Mouse (Mus musculus) forelimb bud, embryonic 11.5 days (tissue): ENCODE measurements around the gene Mfsd5.

Source experiments
- DNase-seq: peaks from one replicate; pipeline ENCODE4 v3.0.0-alpha.2; 2012; ENCODE audit warnings: low read depth, low spot score

Gene Mfsd5

DNA sequence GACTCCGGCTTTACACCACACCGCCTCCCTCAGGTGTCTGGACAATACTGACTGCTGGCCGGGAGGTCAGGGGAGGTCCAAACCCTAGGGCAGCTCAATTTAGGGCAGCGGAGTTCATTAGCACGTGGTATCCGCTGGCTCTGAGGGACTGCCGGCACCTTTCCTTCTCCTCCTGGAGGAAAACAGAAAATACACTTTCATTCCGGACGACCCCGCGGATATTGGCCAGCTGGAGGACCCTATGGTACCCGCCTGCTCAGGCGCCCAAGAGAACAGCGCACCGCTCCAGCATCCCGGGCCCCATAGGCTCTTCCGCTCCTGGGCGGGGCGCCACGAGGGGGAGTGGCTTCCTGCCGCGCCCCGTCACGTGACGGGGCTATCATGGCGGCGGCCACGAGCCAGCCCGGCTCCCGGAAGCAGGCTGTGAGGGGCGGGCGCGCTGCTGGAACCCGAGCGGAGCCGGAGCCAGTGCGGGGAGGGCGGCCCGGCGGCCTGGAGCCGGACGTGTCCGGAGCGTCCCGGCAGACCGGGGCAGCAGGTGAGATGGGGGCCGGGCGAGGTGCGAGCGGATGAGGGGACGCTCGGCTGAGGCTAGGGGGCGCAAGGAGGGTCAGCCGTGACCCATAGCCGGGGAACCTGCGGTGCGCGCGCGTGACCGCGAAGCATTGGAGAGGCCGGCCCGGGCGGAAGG is at the start of gene Mfsd5:
TSS of gene Mfsd5 (plus strand) at position 363 of the 691 bp plus-strand sequence.
- DNase-seq, result peak; percentile 90

DNA sequence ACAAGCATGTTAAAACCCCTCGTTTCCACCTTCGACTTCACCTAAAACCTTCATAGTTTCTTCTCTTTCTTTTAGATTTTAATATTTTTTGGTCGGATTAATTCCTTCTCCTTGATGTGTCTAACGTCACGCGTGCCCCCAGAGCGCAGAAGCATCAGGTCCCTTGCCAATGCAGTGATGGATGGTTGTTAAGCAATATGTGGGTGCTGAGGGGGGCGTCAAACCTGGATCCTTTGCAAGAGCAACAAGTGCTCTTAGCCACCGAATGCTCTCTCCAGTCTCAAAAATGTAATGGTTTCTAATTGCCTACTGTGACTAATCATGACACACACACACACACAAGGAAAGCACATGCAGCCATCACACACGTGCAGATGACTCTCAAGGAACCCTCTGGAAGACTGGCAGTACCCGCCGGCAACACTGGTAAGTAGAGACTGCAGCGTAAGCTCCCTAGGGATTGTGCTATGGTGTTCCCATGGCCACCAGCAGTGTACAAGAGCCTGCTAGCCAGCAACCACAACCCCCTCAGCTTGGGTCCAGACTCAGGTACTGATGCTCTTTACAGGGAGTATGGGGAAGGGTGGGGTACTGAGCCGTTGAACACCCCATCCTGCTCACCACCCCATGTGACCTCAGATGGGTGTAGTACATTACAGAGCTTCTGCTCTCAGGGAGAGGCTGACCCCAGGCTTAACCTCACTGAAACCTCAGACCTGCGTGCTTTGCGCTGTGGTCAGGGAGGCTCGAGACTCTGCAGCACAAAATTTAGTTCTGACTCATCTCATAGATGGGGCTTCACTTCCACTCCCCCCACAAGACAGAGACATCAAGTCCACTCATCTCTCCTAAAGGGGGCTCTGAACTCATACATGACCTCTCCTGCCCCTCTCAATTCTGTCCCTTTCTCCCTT is 48.6 kb upstream of the Mfsd5 start:
- no peak for DNase-seq

DNA sequence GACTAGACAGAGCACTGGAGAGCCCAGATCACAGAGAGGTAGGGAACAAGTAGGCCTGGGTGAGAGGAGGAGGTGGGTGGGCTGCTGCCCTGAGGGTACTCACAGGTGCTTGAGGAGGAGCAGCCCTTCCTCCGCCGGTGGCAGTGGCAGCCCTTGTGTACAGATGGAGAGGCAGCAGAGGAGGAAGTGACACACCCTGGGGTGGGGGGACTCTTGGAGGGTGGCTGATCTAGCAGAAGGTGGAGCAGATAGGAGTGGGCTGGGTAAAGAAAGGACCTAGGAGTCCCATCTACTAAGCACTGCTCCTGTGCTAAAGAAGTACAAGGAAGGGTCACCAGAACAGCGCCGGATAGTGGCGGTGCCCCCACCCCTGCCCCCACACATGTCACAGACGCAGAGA is 47.5 kb upstream of the Mfsd5 start, which contains the start of gene Itgb7:
TSS of gene Itgb7 (minus strand) at position 197 of the 400 bp plus-strand sequence.
- no peak for DNase-seq

DNA sequence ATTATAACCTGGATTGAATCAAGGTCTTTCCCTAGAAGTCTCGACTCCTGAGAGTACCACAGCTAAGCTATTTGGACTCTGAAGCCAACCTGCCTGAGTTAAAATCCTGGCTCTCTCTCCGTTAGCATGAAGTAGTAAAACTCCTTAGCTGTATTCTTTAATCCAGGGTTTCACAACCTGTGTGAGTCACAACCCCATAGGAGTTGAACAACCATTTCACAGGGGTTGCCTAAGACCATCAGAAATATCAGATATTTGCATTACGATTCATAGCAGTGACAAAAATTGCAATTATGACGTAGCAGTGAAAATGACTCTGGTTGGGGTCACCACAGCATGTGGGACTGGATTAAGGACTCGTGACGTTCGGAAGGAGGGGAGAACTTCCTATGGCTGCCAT is 46.5 kb upstream of the Mfsd5 start:
- no peak for DNase-seq

DNA sequence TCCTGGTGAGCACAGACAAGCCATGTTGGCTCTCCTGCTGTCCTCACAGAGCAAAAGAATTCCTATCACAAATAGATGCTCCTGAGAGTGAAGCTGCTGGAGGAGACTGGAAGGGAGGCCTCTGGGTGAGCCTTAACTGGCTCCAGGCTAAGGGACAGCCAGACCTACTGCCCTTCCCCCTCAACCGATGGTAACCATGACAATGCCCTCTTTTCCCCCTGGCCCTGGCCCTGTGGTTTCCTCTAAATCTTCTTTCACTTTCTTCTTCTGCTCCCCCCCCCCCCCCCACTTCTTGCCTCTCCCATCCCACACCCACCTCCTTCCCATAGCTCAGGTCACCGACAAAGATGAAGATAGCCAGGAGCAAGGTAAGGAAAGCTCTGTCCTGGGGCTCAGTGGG is 45.4 kb upstream of the Mfsd5 start:
- no peak for DNase-seq

DNA sequence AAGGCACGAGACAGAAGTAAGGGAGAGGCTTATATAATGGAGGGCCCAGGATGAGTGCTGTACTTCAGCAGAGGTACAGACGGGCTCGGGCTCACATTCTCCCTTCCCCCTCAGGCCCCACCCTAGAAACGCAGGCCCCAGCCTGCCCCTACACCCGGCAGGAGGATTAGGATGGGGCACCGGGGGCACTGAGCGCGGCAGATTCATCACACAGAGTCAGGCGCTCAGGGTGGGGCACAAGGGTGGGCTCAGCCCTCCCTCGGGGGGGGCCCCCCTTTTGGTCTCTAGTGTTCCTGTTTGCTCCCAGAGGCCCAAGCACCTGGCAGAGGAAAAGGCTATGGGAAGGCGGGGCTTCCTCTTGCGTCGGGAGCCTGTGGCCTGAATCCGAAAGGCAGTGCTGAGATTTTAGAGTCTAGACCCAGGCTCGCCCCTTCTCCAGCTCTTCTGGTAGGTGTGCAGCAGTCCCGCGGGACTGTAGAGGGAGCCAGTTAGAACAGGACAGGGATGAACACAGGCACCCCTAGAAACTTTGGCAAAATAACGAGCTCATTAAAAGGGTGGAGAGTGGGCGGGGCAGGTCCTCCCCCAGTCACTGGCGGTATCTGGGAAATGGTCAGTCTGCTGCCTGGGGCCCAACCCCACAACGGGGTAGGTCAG is 43.8 kb upstream of the Mfsd5 start:
- DNase-seq, result no peak

DNA sequence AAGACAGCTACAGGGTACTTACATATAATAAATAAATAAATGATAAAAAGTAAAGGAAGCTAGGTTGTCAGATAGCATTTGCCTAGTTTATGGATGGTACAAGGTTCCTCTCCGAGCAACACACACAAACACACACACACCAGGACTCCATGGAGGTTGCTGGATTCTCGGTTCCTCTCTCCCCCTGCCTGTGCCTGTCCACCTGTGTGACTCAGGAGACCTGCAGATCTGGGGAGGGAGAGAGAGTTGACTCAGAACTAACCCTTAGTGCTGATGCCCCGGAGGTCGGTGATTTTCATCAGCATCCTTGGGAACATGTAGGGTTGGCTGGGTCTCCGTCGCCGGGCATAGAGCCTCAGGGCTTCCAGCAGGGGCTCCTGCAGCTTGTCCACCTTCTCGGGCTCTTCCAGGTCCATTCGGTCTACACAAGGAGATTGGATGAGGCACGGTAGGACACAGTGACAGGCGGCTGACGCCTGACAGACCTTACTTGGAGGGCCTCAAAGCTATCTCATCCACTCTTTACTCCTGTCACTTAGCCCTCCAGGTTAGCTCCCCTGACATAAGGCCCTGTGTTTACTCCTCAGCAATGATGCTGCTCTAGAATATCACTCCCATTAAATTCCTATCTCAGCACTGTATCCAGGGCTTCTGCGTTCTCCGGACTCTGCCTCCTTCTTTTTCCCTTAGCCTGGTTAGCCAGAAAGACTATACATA is 40.6 kb upstream of the Mfsd5 start:
- no peak for DNase-seq

DNA sequence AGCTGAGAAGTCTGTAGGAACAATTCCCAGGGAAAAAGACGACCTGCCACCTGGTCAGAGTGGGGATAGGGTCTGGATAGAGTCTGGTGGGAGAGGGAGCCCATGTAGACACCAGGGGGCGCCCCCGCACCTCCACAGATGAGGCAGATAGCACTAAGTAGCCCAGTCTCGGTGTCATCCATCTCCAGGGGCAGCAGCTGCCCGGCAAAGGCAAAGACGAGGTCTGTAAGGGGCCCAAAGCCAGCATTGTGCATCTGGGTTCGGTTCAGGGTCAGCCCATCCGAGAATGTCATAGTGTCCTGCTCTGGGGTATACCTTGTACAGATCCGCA is 40.0 kb upstream of the Mfsd5 start:
- DNase-seq, result no peak

DNA sequence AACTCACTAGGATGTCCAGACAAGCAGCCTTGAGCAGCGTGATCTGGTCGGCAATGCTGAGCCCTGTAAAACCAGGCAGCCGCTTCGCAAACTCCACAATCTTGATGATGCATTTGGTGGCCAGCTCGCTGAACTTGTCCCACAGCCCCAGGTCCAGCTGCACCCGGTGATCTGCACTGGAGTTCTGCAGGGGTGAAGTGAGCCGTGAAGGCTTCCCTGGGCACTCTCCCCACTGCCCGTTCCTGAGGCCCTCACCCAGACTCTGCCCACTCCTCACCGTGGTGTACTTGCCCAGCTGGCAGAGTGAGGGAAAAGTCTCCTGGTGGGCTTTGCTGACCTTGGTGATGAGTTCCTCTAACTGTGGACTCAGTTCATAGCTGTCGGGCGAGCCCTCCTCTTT is 39.4 kb upstream of the Mfsd5 start:
- no peak for DNase-seq

DNA sequence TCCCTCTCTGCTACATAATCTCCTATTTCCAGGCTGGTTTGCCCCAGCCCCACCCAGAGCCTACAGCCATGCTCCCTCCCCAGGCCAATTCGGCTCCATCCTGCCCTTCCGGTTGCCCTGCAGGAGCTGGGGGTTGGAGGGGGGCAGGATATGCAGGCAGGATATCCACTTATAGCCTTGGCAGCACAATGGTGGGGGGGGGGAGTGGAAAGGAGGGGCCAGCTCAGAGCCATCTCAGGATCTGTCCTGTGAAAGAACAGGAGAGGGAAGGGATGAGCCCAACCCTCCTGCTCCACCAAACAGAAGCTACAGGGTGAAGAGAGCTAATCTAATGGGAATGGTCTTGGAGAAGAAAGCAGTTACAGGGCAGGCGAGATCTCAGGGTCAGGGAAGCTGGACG is 38.6 kb upstream of the Mfsd5 start:
- DNase-seq, result no peak

DNA sequence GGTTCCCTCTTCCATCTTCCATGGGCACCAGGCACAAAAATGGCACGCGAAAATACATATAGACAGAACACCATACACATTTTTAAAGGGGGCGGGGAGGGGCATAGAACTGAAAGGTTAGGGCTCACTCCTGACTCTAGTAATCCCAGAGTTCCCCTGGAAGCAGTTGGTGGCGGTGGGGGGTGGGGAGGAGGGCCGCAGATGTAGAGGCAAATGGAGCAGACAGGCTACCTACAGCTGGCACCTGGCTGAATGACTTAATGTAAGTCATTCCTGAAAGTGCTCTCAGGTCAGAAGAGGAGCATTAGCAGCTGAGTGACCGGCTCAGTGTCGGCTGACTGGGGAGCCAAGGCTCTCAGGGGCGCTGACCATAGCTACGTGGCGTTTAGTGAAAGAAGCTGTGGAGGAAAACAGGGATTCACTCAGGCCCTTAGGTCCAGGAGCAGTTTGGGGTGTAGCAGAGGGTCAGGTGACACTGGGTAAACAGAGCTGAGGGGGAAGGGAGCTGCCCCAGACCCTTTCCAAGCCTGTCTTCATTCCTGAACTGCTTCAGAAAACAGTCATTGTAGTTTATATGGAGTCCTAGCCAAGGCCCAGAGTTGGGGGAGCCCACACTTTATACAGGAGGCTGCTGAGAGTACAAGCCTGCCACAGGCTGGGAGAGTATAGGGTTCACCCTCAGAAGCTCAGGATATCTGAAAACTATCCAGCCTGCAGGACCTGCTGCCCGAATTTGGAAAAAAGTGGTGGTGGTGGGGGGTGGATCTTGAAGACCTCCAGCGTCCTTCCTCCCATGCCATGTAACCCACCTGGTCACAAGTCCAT is 36.6 kb upstream of the Mfsd5 start:
- no peak for DNase-seq

DNA sequence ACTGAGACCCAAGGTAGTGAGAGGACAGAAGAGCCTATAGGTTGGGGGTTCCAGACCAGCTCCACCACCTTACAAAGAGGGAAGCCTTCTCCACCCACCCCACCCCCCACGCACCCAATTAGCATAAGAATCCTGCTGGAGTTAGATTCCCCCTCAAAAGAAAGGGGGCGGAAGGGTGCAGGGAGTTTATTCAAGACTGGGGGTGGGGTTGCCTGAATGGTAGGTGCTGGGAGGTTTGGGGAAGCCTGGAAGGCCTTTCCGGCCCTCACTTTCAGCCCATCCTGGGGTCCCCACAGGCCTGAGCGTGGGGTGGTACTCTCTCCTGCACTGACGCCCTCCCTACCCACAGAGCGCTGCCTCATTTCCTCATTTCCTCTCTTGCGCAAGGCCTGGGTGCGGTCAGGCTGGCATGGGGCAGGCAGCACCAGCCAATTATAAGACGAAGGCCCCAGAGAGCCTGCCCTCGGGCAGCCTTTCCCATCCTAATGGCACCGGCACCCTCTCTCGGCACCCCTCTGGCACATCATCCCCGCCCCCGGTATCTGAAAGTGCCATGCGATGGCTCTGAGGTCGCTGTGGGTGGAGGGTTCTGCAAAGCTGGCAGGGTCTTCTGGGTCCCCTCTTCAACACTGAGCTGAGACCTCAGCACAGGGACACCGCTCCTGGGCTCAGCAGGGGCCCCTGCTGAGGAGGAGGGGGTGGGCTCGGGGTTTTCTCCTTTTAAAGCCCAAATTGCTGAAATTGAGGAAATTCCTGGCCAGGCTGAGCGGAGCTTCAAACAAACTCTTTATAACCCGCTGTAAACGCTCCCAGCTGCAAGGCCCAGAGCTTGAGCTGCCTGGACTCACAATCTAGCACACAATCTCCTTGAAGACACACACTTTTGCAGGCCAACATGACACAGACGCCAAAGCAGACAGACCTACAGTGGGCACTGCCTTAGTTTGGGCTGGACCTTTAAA is 35.7 kb upstream of the Mfsd5 start:
- no peak for DNase-seq

DNA sequence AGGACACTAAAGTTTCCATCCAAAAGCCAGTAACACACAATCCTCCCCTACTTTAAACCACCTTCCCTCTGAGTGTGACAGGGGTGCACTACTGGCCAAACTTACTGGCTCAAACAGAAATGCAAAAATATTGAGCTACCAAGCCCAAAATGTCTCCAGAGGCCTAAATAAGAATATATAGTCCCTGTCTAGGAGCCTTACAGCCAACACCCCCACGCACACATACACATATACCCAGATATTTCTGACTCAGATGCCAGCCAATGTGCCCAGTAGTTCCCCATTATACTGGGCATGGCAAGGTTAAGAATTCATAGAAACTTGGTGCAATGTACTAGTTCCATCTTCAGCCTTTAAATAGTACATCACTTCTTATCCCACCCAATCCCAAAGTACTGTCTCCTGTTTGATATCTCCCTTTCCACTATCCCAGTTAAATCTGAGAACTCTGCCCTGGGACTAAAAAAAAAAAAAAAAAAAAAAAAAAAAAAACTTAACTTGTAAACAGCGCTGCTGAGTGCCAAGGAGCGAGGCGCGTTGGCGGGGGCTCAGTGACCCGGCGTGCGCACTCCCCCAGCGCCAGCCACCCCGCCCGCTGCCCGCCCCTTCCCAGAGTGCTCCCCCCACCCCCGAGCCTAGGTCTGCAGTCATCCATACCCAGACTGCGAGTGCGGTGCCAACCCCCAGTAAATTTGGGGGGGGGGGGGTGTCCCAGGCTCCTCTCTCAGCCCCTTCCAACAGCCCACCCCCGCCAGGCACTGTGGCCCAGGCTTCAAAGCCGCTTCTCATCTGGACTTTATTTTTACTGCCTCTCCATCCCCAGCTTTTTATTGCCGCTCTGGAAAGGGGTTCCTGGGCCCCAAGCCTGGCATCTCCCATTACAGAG is 34.7 kb upstream of the Mfsd5 start:
- no peak for DNase-seq

DNA sequence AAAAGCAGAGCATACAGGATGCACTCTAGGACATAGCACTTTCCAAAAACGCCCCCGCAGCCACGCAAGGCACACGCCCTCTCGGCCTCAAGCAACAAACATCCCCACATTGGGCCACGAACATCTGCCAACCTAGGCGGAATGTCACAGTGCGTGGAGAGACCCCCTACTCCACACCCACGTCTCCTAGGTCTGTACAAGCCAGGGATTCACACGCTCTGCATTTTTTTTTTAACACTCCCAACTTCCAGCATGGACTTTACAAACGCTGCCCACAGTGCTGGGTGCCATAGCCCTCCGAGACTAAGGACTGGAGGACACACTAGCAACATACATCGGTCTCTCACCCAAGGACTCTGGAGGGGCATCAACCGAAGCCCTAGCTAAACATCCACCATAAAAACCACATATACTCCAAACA is 33.8 kb upstream of the Mfsd5 start:
- DNase-seq, result no peak

DNA sequence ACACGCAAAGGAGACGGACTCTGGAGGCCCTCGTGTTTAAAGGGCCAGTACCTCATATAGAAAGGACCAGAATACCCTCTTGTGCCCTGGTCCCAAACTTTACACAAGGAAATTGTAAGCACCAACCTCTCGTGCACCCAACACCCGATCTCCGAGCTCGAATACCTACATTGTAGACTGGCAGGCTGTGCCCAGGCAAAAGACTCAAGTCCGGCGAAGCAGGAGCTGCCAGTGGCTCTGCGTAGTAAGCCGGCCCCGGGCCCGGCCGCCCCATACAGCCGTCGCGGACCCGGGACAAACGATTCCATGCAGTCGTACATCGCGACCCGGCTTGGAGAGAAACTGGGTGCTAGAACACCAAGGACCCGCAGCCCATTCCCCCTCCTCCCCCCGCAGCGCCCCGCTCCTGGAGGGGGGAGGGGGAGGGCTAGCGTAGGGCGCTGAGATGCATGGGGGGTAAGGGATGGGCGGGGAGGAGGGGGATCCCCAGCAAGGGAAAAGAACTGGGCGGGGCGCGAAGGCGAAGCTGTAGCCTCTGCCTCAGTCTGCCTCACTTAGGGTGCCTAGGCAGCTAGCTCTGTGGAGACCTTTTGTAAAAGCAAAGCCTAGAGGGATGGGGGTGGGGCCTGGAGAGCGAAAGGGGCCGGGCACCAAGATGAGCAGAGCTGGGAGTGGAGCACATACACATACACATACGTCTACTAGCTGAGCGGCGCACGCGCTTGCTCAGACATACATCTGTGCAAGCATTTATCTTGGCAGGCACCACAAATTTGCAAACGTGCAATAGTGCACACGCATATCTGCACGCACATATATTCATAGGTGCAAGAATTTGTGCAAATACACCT is 33.1 kb upstream of the Mfsd5 start:
- peak; percentile 78 for DNase-seq

DNA sequence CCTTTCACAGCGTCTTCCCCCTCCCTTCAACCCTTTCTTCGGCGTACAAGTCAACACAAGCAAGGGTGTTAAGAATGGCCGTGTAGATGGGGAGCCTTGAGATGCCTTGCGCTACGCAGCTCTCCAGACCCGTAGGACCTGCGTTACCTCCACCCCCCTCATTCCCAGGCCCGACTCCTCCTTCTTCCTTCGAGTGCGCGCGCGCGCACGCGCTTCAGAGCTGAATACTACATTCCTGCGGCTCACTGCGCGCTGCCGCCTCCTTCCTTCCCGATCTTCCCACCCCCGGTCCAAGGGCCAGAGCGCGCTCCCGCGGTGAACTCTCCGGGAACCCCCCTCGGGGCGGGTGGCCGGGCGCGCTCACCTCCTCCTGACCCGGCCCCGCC is 32.4 kb upstream of the Mfsd5 start:
- DNase-seq, result peak; percentile 98

DNA sequence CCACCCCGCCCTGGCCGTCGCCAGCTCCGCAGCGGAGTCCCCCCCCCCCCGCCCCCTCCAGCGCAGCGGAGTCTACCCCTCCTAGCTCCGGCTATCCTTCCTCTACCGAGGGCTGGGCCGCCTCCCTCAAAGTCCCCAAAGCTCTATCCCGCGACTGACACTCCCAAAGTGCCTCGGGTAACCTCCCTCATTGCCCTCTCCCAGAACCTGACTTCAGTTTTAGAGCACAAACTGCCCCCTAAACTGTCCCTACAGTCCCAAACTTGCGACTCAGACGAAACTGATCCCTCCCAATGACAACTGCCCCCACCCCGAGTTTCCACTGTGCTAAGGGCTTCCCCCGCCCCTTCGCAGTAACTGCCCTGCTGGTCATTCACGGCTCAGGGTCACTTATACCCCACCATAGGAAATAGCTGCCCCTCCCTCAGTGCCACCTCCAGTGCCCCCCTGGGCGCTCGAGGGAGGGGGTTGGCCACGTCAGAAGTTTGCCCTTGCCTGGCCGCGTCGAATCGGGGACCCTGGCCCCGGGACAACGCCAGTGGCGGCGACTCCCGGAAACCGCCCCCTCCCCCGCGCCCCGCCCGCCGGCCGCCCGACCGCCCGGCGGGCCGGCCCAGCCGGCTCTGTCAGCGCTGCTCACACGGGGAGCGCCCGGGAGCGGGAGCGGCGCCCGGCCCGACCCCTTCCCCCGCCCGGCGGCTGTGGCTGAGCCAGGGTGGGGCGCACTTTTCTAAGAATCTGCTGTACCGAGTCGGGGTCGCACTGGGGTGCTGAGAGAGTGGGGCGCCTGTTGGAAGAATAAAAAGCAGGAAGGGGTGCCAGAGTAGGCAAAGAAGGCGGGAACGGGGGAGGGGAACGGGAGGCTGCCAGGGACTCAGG is 31.8 kb upstream of the Mfsd5 start:
- no peak for DNase-seq
